Mouse (Mus musculus): ENCODE results near the gene Evx1. TPM values are rescaled to one million over a fixed set of nuclear protein-coding genes. Genes with fewer than 3 reads are reported as not detected.

Gene Evx1
- polyA plus RNA-seq, 1 experiment = 1.1 TPM

DNA sequence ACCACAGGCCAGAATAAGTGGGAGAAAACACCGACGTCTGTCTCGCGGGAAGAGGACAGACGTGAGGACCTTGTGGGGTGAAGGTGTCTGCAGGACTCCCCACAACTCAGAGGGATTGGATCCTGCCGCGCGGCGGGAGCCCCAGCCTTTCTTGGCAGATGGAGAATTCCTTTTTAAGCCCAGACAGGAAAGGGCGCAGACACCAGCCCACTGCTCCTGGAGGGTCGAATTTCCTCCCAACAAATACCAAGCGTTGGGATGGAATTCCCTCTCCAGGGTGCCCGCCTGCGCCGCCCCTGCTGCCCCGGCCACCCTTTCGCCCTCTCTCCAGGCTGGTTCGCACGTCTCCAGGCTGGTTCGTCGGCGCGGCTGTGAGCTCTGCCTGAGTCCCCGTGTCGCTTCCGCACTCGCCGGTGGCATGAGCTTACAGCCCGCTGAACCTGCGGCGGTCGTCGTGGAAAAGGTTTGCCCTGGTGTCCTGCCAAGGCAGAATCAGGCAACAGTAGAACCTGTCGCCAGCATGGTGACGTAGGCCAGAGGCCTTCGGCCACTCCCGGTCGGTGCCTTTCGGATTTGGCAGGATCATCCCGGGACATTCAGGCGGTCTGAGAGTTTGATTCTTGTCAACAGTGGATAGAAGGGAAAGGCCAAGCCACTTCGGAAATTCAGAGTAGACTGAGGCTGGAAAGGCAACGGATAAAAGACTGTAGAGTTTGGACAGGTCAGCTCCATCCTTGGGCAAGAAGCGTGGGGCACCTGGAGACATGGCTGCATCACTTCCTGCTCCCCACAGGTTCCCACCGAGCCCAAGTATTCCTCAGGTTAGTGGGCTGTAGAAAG, 22.1 kb upstream of the Evx1 start:
- DNase-seq (ENCODE audit: low spot score) = no peak

DNA sequence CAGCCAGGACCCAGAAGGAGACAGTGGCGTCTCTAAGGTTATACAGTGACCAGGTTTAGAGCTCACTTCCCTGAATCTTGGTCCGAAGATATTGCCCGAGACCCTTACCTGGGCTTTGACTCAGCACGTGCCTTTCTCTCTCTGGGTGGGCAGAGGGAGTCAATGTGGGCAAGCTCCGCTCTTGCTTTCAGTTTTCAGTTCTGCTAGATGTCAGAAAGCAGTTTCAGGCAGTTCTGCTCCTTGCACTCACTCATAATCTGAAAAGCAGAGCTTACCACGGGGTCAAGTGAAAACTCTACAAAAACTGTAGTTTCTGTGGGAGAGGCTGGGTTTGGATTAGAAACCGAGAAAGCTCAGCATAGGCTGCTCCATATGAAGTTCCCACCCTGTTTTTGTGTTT, 21.0 kb upstream of the Evx1 start:
- DNase-seq (ENCODE audit: low spot score) = no peak

- no peak for DNase-seq (ENCODE audit: low spot score)
Measured at GRCm38 (mm10) chr6:52294616-52295015, 18.7 kb upstream of the Evx1 start.

- no peak for DNase-seq (ENCODE audit: low spot score)
Measured at GRCm38 (mm10) chr6:52298511-52298910, 14.8 kb upstream of the Evx1 start.

- DNase-seq (ENCODE audit: low spot score) = no peak
Measured at GRCm38 (mm10) chr6:52300806-52301205, 12.5 kb upstream of the Evx1 start.

DNA sequence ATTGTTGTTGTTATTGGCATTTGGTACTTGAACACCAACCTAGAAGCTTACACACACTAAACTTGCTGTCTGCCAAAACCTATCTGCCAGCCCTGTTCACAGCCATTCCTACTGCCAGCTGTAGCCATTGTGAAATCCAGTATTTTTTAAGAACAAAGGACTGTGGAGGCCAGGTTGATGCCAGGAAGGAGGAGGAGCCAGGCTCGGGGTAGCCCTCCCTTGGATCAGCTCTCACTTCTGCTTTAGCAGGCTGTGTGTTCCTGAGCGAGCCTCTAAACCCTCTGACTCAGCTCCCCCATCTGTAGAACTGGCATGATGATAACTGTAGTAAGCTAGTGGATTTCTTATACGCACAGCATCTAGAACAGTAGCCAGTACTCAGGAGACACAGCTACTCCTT, 9.9 kb upstream of the Evx1 start:
- DNase-seq (ENCODE audit: low spot score) = no peak

- DNase-seq (ENCODE audit: low spot score) = peak; percentile 61
Measured at GRCm38 (mm10) chr6:52305877-52306389, 7.4 kb upstream of the Evx1 start.

- DNase-seq (ENCODE audit: low spot score) = no peak
Measured at GRCm38 (mm10) chr6:52309766-52310165, 3.5 kb upstream of the Evx1 start.

GRCm38 (mm10) chr6:52310366-52310765, 2.9 kb upstream of the Evx1 start:
- DNase-seq (ENCODE audit: low spot score) = no peak

GRCm38 (mm10) chr6:52311661-52312557, 1.4 kb upstream of the Evx1 start:
- no peak for DNase-seq (ENCODE audit: low spot score)

DNA sequence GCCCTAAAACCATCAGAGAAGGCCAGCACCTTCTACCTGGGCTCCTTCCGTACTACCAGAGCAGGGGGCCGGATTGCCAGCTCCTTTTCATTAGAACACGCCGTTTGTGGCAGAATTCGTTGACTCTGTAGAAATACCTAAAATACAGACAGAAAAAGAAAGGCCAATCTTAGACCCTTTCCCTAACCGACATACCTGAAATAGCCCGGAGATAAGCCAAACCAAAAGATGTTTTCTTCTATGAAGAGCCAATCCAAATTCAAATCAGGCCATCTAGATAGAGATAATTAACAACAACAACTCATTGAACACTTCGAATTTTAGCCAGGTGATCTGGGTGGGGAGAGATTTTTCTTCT, 761 bp upstream of the Evx1 start:
- DNase-seq (ENCODE audit: low spot score) = no peak

- no peak for DNase-seq (ENCODE audit: low spot score)
Measured at GRCm38 (mm10) chr6:52314304-52315100, 1.2 kb downstream of the Evx1 start.

DNA sequence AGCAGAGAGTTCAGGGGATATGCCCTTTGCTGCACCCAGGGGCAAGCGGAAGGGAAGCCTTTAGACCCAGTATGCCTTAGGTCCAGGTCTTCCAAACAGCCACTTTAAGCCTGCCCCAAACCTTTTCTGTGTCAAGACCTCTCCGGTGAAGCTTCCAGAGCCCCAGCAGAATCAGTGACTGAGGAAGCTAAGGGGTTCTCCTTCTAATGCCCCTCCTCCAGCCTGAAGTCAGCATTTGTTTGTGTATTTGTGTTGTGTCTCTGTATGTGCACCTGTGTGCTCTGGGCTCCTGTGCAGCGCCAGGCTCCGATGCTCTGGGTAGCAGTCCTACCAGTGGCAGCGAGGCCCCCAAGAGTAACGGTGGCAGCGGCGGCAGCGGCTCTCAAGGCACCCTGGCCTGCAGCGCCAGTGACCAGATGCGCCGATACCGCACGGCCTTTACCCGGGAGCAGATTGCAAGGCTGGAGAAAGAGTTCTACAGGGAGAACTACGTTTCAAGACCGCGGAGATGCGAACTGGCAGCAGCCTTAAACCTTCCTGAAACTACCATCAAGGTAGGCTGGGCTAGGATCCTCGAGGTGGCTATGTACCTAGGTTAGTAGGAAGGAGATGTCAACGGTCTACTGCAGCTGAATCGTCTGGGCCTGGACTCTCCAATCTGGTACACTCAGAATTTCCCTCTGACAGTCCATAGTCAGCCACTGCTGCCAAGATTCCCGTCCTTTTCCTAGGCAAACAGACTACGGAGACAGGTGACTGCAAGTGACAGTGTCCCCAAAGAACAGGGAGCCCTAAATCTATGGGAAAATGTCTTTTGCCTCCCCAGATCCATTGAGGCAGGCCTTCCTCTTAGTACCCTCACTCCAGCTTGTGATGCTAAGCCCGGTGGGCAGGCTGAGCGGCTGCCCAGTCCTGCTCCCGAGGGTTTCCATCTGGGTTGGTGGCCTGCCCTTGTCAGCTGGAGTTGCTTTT, 2.4 kb downstream of the Evx1 start:
- no peak for DNase-seq (ENCODE audit: low spot score)

DNA sequence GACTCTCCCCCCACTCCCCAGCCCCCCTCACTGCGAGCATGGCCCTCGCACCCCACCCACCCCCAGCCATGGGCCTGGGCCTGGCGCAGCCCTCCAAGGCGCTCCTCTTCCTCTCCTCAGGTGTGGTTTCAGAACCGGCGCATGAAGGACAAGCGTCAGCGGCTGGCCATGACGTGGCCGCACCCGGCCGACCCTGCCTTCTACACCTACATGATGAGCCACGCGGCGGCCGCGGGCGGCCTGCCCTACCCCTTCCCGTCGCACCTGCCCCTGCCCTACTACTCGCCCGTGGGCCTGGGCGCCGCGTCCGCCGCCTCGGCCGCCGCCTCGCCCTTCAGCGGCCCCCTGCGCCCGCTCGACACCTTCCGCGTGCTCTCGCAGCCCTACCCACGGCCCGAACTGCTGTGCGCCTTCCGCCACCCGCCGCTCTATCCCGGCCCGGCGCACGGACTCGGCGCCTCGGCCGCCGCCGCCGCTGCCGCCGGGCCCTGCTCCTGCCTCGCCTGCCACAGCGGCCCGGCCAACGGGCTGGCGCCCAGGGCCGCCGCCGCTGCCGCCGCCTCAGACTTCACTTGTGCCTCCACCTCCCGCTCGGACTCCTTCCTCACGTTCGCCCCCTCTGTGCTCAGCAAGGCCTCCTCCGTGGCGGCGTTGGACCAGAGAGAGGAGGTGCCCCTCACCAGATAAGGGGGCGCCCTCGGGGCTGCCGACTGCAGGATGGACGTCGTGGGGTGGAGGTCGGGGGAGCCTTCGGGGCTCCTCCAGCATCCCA, 3.3 kb downstream of the Evx1 start:
- DNase-seq (ENCODE audit: low spot score) = no peak

DNA sequence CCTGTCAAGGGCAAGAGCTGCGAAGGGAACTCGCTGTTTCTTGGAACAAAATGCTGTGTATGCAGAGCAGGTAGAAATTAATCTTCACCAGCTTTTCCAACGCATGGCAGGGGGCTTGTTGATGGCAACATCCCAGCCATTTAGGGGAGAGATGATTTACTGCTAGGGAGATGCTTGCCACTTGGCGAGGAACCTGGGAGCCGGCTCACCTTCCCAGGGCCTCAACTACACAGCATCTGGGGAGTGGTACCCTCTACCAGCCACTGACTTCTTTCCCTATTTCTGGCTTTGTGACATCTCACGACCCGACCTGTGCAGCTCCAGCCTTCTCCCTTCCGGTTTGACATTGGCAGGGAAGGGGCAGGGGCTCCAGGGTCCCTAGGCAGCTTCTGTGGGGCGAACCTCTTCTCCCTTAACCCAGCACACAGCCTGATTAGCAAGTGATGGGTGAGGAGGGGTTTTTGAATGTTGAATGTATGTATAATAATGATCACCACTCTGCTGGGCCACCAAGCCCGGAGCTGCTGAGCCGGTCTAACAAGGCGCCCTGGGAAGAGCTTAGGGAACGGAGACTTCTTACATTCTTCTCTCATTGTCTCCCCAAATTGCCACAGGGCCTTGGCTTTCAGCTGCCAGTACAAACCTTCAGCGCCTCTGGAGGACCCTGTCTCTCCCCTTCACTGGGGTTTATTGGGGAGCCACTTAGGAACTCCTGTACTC, 4.3 kb downstream of the Evx1 start:
- no peak for DNase-seq (ENCODE audit: low spot score)

DNA sequence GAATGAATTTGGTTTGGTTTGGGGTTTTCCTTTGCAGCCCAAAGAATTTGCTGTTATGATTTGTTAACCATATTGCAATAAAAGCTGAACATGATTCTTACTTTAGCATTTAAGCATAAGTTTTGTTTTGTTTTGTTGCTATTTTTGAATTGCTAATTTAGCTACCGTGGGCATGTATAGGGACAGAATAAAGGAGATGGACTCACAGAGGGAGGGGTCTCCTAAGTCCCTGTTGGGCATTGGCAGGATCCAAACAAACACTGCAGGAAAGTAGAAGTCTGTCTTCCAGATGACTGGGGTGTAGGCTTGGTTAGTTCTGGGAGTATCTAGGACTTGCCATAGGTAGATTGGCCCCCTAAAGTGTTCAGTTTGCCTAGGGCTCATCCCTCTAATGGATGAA, 5.0 kb downstream of the Evx1 start:
- DNase-seq (ENCODE audit: low spot score) = no peak

DNA sequence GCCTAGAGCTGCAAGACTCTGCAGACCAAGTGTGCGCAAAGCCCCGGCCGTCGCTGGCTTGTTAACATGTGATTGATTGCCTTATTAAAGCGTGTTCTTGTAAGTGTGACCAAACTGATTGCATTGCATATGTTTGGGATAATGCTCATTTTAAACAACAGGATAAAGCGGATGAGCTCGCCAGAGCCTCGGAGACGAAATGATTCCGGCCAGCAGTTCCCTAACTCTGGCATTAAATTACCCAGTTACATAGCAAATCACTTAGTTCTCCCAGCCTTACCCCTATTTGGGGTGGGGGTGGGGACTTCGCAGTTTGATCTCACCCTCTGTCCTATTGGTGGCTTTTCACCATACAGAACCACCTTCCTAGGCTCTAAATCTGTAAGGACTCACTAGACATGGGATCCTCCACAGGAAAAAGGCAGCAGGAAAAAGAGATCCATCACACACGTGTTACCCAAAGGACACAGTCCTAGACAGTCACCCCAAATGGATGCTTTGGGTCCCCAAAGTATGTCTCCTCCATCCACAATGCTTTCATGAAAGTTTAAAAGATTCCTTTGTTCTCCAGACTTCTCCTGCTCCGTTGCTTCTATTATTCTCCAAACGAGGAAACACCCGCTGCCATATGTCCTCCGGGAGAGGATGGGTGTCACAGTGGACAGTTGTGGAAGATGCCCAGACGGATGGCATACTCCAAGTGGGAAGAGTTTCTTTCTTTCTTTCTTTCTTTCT, 6.8 kb downstream of the Evx1 start:
- DNase-seq (ENCODE audit: low spot score) = no peak

- DNase-seq (ENCODE audit: low spot score) = no peak
Measured at GRCm38 (mm10) chr6:52320966-52321825, 7.9 kb downstream of the Evx1 start.
